Mouse (Mus musculus) E14TG2a.4 (cell line): Measurements from ENCODE around the gene Pth2r.

Experiments used
- CTCF ChIP-seq: conservative IDR thresholded peaks from 2 replicates; pipeline ENCODE4 v1.5.1; 2014; ENCODE audit warnings: low read length
- NANOG ChIP-seq: IDR thresholded peaks from 2 replicates; pipeline ENCODE4 v1.6.1; 2014; ENCODE audit warnings: borderline replicate concordance, low read length, mixed read lengths

- TF ChIP-seq CTCF (no peak), NANOG (no peak)
Measured at GRCm38 (mm10) chr1:65334026-65334425, 52.2 kb downstream of the Pth2r start.
